Mouse (Mus musculus) embryonic stem cell, embryonic (primary cell): Measurements from ENCODE around the gene Thumpd3.

ENCODE experiments used
- CTCF ChIA-PET, 4 experiments: fragments of 300-600 bp in 2 of 4; fragments of 350-600 bp in 2 of 4; sonication (Branson Sonifier 250); formaldehyde crosslinking; loops; one replicate each; lab custom pipeline; 2022; ENCODE audit warnings: inconsistent platforms in 2 of 4; lab: Charles Lee
- POLR2A ChIA-PET, 4 experiments: fragments of 300-600 bp in 2 of 4; fragments of 350-600 bp in 2 of 4; sonication (Branson Sonifier 250); formaldehyde crosslinking; loops; one replicate each; lab custom pipeline; 2022; ENCODE audit warnings: antibody characterized with exemption in 4 of 4, inconsistent platforms in 1 of 4; lab: Charles Lee

The Thumpd3 gene

GRCm38 (mm10) chr6:113095547-113095946 lies 49.5 kb downstream of the Thumpd3 start:
- POLR2A ChIA-PET = interaction anchor here in 3 of 4 experiments (0.6 to 4.9 kb wide), 15 partner anchors 9 to 217 kb away, joined by 3 to 65 read pairs (median 4); partner anchors contain the start of genes Setd5 (in 2 of the 3) and Thumpd3 (in 1 of the 3)
- CTCF ChIA-PET = interaction anchor here in 1 of 4 experiments (0.6 kb wide), 1 partner anchor 191 kb away, joined by 3 read pairs; no protein-coding TSS in a partner anchor

- POLR2A ChIA-PET = interaction anchor here in 2 of 4 experiments (0.7 to 4.9 kb wide), 13 partner anchors 9 to 498 kb away, joined by 3 to 65 read pairs (median 4); partner anchors contain the start of genes Setd5 (in 2 of the 2) and Thumpd3 (in 1 of the 2)
- CTCF ChIA-PET = no interaction called here
Observed at GRCm38 (mm10) chr6:113097662-113098061, 51.6 kb downstream of the Thumpd3 start.

GRCm38 (mm10) chr6:113099640-113100289 lies 53.7 kb downstream of the Thumpd3 start:
- ChIA-PET CTCF (no interaction called here), POLR2A (interaction anchor here in 3 of 4 experiments (0.9 to 7.0 kb wide), 13 partner anchors 9 to 55 kb away, joined by 3 to 79 read pairs (median 5); partner anchors contain the start of genes Setd5 (in 3 of the 3) and Thumpd3 (in 1 of the 3))

GRCm38 (mm10) chr6:113102541-113102940 lies 56.5 kb downstream of the Thumpd3 start:
- ChIA-PET POLR2A (interaction anchor here in 2 of 4 experiments (0.8 to 7.0 kb wide), 11 partner anchors 10 to 33 kb away, joined by 3 to 79 read pairs (median 5); partner anchors contain the start of gene Setd5 (in 2 of the 2)), CTCF (no interaction called here)

- POLR2A ChIA-PET = interaction anchor here in 3 of 4 experiments (0.9 to 7.0 kb wide), 8 partner anchors 11 to 51 kb away, joined by 3 to 79 read pairs (median 4); partner anchors contain the start of gene Setd5 (in 2 of the 3)
- CTCF ChIA-PET = interaction anchor here (0.6 to 1.6 kb wide), 5 partner anchors 10 to 66 kb away, joined by 3 to 7 read pairs (median 3); no protein-coding TSS in a partner anchor
Observed at GRCm38 (mm10) chr6:113103765-113104164, 57.7 kb downstream of the Thumpd3 start.

- POLR2A ChIA-PET = no interaction called here
- CTCF ChIA-PET = no interaction called here
Observed at GRCm38 (mm10) chr6:113109378-113109777, 63.4 kb downstream of the Thumpd3 start.

- ChIA-PET POLR2A (no interaction called here), CTCF (no interaction called here)
Observed at GRCm38 (mm10) chr6:113109956-113110355, 63.9 kb downstream of the Thumpd3 start.
